Mouse (Mus musculus) T-helper 2 cell (primary cell): Measurements from ENCODE around the gene Ifnl3.

Experiments
- in situ Hi-C: fragments of 300-600 bp; cut with MboI, MseI; formaldehyde crosslinking; loops from one replicate; pipeline ENCODE4 v1.15.1; 2025; ENCODE audit warnings: high pct_unique_total_duplicates

Ifnl3 gene

GRCm38 (mm10) chr7:28546649-28547048, 24.0 kb downstream of the Ifnl3 start:
- in situ Hi-C loops: no loop called here

- in situ Hi-C loops: no loop called here
Measured at GRCm38 (mm10) chr7:28547154-28547553, 24.5 kb downstream of the Ifnl3 start, which contains the start of gene Nccrp1. Gene Nccrp1 (minus strand): TSS chr7:28547254.

- in situ Hi-C loops: no loop called here
Measured at GRCm38 (mm10) chr7:28547628-28548027, 25.0 kb downstream of the Ifnl3 start.

GRCm38 (mm10) chr7:28553076-28553475, 30.4 kb downstream of the Ifnl3 start:
- in situ Hi-C loops: no loop called here

DNA sequence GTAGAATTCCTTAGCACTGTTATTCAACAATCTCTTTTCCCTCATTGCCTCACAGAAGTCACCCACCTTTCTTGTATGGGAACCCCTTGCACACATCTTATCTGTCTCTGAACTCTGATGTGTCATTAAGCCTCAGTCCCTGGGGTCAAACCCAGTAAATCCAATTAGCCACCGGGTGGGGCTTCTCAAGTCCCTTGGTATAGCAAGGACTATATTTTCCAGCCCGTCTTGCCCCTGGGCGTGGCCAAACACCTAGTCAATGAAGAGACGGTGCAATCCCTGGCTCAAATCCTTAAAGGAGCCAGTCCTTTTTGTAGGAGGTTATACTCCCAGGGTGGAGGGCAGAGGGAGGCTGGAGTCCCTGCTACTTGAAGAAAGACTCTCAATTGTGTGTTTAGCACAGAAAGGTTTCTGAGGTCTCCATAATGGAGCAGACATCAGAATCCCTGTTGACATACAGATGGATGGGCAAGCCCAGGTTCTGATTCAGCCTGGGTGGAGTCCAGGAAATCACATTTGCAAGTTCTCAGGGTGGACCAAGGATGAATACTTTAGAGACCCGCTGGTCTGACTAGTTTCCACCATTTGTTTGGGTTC, 33.4 kb downstream of the Ifnl3 start:
- in situ Hi-C loops: no loop called here

- in situ Hi-C loops: no loop called here
Measured at GRCm38 (mm10) chr7:28557069-28557468, 34.4 kb downstream of the Ifnl3 start.

DNA sequence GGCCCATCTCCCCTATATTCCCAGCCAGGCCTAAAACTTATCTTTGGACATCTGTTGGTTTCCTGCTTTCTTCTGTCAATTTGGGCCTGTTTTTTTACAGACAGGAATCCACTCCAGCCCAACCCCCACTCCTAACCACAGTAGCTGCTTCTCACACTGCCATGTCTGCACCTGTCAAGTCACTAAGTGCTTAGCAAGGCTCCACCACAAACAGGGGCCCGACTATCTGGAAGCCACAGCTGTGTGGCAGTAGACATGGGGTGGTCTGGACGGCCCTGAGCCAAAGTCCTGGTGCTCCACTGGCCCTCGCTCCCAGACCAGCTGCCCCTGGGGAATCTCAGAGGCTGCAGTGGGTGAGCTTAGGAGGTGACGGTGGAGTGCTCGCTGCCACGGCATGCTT, 35.1 kb downstream of the Ifnl3 start:
- in situ Hi-C loops: no loop called here

DNA sequence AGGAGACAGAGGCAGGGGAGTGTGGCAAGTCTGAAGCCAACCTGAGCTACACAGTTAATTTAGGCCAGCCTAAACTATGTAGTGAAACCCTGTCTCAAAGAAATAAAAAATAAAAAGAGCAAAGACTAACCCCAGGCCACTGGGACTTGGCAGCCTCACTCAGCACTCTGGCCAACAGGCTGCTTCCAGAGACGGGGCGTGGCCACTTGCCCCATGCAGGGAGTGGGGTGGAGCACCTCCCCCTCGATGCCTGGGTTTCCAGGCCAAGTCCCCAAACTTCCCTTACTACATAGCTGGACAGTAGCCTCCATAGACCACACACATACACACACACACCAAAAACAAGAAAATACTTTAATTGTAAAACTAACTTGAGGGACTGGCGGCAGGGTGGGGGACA, 35.9 kb downstream of the Ifnl3 start:
- in situ Hi-C loops: no loop called here

DNA sequence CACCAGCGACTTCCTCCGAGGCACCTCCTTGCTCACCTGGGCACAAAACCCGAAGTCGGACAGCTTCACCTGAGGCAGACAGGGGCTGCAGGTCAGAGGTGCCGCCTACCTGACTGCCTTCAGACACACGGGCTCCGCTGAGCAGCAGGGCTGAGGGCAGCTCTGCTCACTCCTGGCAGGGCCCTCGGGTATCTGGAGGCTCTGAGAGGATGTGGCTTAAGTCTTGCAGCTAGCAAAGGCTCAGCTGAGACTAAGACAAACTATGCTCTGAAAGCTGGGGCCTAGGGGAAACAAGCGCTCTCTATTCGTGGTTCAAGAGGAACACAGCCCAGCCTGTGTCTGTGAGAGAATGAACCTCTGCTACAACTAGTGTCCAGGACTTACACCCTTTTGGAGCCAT, 38.2 kb downstream of the Ifnl3 start:
- in situ Hi-C loops: no loop called here

GRCm38 (mm10) chr7:28561967-28562366, 39.3 kb downstream of the Ifnl3 start:
- in situ Hi-C loops: no loop called here

- in situ Hi-C loops: no loop called here
Measured at GRCm38 (mm10) chr7:28562371-28562770, 39.7 kb downstream of the Ifnl3 start.

GRCm38 (mm10) chr7:28562951-28563350, 40.3 kb downstream of the Ifnl3 start:
- in situ Hi-C loops: no loop called here

GRCm38 (mm10) chr7:28565407-28565806, 42.8 kb downstream of the Ifnl3 start:
- in situ Hi-C loops: no loop called here

- in situ Hi-C loops: no loop called here
Measured at GRCm38 (mm10) chr7:28567539-28567938, 44.9 kb downstream of the Ifnl3 start.

DNA sequence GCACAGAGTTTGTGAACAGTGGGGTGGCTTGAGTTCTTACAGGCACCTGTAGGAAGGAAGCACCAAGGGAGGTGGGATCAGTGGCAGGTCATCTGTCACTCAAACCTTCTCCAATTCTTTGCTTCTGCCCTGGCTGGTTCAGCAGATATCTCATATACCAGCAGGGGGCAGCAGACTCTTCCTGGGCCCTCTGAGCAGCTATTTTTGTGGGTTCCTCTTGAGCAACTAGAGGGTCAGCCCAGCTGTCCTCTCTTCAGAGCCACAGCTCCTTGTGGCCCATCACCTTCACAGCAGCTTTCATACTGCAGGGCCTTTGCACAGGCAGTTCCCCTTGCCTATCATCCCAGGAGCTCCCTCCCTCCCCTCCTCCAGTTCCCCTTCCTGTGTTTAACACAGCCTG, 45.6 kb downstream of the Ifnl3 start:
- in situ Hi-C loops: no loop called here

DNA sequence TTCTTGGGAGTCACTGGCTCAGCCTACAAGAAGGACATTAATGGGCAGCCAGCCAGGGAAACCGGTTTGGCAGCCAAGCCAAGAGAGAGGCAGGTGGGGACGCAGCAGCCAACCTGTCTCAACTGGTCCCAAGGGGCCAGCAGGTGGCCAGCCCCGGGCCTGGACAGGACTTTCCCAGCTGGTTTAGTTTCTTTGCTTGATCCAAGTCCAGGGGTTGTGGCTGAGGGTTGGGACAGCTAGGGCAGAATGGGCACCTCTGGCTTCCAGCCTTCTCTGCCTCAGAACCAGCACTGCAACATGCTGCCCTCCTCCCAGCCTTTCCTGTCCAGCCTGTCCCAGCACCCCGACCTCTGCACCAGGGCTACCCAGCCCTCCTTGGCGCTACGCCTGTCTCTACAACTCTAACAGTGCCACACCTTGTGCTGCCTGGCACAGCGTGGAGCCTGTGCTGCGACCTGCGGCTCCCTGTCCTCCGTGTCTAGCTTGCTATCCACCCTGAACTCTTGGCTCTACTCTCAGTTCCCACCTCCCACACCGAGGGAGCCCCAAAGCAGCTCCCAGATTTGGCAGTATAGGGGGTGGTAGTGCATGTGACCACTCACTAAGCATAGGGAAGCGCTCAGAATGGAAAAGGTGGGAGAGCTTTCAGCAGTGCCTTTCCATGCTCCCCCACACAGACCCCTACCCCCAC, 47.8 kb downstream of the Ifnl3 start:
- in situ Hi-C loops: no loop called here

GRCm38 (mm10) chr7:28570982-28571682, 48.5 kb downstream of the Ifnl3 start:
- in situ Hi-C loops: no loop called here

- in situ Hi-C loops: no loop called here
Measured at GRCm38 (mm10) chr7:28572689-28573088, 50.1 kb downstream of the Ifnl3 start.

DNA sequence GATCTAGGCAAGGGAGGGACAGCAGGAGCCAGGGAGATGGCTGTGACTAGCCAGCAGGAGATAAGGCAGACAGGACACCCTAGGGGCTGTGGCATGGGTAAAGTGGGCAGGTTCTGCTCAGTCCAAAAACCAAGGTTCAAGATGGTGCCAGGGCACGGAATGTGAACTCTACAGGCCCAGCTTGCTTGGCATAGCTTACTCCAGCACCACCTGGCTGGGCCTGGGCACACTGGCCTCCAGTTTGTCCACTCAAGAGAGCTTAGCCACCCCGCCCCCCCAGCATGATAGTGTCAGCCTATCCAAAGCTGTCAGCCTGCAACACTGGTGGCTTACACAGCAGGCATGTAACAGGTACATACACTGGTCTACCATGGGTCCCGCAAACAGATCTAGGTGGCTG, 50.6 kb downstream of the Ifnl3 start:
- in situ Hi-C loops: no loop called here
